Mouse (Mus musculus): ENCODE measurements around the gene Ticrr. TPM values are rescaled to one million over a fixed set of nuclear protein-coding genes. Genes with fewer than 3 reads are reported as not detected.
A peak's percentile ranks its signal among the peaks of the same experiment; 100 is the strongest.

Gene Ticrr
- total RNA-seq (2014; rRNA removed): under 0.01 and 0.07 TPM in 2 replicates
- 0.04 TPM in 1 of 2 replicates, not detected in the other for polyA plus RNA-seq (2012; rRNA removed)

GRCm38 (mm10) chr7:79659578-79660290 is at the start of gene Ticrr:
Gene Ticrr, plus strand, starts transcription at chr7:79660196.
- no peaks in the 10 kb centered on the region for H3K36me3 ChIP-seq (ENCODE audit: control insufficient read depth, insufficient read depth, low read length)
- H3K4me1 ChIP-seq (ENCODE audit: control insufficient read depth, insufficient read depth, low read length): peaks cover 6% of the 10 kb centered on the region
- TF ChIP-seq POLR2A (IDR thresholded peaks at IDR 0.05; ENCODE audit: extremely low read depth, insufficient read depth, low read length): no peak
- no peak for TF ChIP-seq CTCF (IDR thresholded peaks at IDR 0.05; ENCODE audit: low read depth, low read length)
- H3K4me3 ChIP-seq (ENCODE audit: insufficient read depth, low read depth, low read length): peak within 1 kb of the TSS; percentile 70
- H3K27ac ChIP-seq (replicated peaks; ENCODE audit: insufficient read depth, low read depth, low read length): no peak within 1 kb of the TSS
- WGBS: under 1% methylated on average over 39 of the region's 39 CpGs
- DNase-seq (ENCODE audit: extremely low read depth, low read depth, low spot score): peak; percentile 92
- peak within 1 kb of the TSS; percentile 47; the same call in 1 of the 2 replicates for H3K9ac ChIP-seq (ENCODE audit: low read depth, low read length)
- peaks cover 7% of the 10 kb centered on the region for H3K27me3 ChIP-seq (ENCODE audit: control insufficient read depth, insufficient read depth, low read length)
- H3K79me2 ChIP-seq (ENCODE audit: control insufficient read depth, insufficient read depth, low read length): peaks cover 3% of the 10 kb centered on the region; the same call in 1 of the 2 replicates

- WGBS: 82% methylated on average over 9 of the region's 9 CpGs
- no peak for TF ChIP-seq POLR2A (IDR thresholded peaks at IDR 0.05; ENCODE audit: extremely low read depth, insufficient read depth, low read length)
- no peak for TF ChIP-seq CTCF (IDR thresholded peaks at IDR 0.05; ENCODE audit: low read depth, low read length)
These were observed 48.1 kb upstream of the Ticrr start for GRCm38 (mm10) chr7:79611901-79612300.

GRCm38 (mm10) chr7:79612783-79613182 is 47.2 kb upstream of the Ticrr start:
- Histone ChIP-seq H3K79me2 (ENCODE audit: control insufficient read depth, insufficient read depth, low read length) (no peaks in the 10 kb centered on the region), H3K4me3 (ENCODE audit: insufficient read depth, low read depth, low read length) (no peak overlapping the region), H3K4me1 (ENCODE audit: control insufficient read depth, insufficient read depth, low read length) (no peaks in the 10 kb centered on the region), H3K27me3 (ENCODE audit: control insufficient read depth, insufficient read depth, low read length) (no peaks in the 10 kb centered on the region), H3K27ac (replicated peaks; ENCODE audit: insufficient read depth, low read depth, low read length) (no peak overlapping the region), H3K9ac (ENCODE audit: low read depth, low read length) (no peak overlapping the region), H3K36me3 (ENCODE audit: control insufficient read depth, insufficient read depth, low read length) (no peaks in the 10 kb centered on the region)
- DNase-seq (ENCODE audit: extremely low read depth, low read depth, low spot score): peak; percentile 19
- TF ChIP-seq CTCF (IDR thresholded peaks at IDR 0.05; ENCODE audit: low read depth, low read length) (peak; percentile 62), POLR2A (IDR thresholded peaks at IDR 0.05; ENCODE audit: extremely low read depth, insufficient read depth, low read length) (no peak)
- 10% methylated on average over 6 of the region's 6 CpGs for WGBS

More at GRCm38 (mm10) chr7:79611901-79612300, 48.1 kb upstream of the Ticrr start:
- H3K36me3 ChIP-seq (ENCODE audit: control insufficient read depth, insufficient read depth, low read length): no peaks in the 10 kb centered on the region
- H3K4me1 ChIP-seq (ENCODE audit: control insufficient read depth, insufficient read depth, low read length): no peaks in the 10 kb centered on the region
- no peak overlapping the region for H3K27ac ChIP-seq (replicated peaks; ENCODE audit: insufficient read depth, low read depth, low read length)
- H3K27me3 ChIP-seq (ENCODE audit: control insufficient read depth, insufficient read depth, low read length): peaks cover 5% of the 10 kb centered on the region; the same call in 1 of the 2 replicates
- no peak for DNase-seq (ENCODE audit: extremely low read depth, low read depth, low spot score)
- H3K4me3 ChIP-seq (ENCODE audit: insufficient read depth, low read depth, low read length): no peak overlapping the region
- no peaks in the 10 kb centered on the region for H3K79me2 ChIP-seq (ENCODE audit: control insufficient read depth, insufficient read depth, low read length)
- H3K9ac ChIP-seq (ENCODE audit: low read depth, low read length): no peak overlapping the region

- no peak overlapping the region for H3K27ac ChIP-seq (replicated peaks; ENCODE audit: insufficient read depth, low read depth, low read length)
These were observed 46.7 kb upstream of the Ticrr start for GRCm38 (mm10) chr7:79613314-79613713.

GRCm38 (mm10) chr7:79615008-79615407 is 45.0 kb upstream of the Ticrr start:
- no peak overlapping the region for H3K9ac ChIP-seq (ENCODE audit: low read depth, low read length)
- no peaks in the 10 kb centered on the region for H3K79me2 ChIP-seq (ENCODE audit: control insufficient read depth, insufficient read depth, low read length)
- H3K4me3 ChIP-seq (ENCODE audit: insufficient read depth, low read depth, low read length): no peak overlapping the region
- H3K4me1 ChIP-seq (ENCODE audit: control insufficient read depth, insufficient read depth, low read length): no peaks in the 10 kb centered on the region
- TF ChIP-seq POLR2A (IDR thresholded peaks at IDR 0.05; ENCODE audit: extremely low read depth, insufficient read depth, low read length): no peak
- TF ChIP-seq CTCF (IDR thresholded peaks at IDR 0.05; ENCODE audit: low read depth, low read length): no peak
- H3K27ac ChIP-seq (replicated peaks; ENCODE audit: insufficient read depth, low read depth, low read length): no peak overlapping the region
- 82% methylated on average over 4 of the region's 4 CpGs for WGBS
- no peaks in the 10 kb centered on the region for H3K36me3 ChIP-seq (ENCODE audit: control insufficient read depth, insufficient read depth, low read length)
- DNase-seq (ENCODE audit: extremely low read depth, low read depth, low spot score): no peak
- no peaks in the 10 kb centered on the region for H3K27me3 ChIP-seq (ENCODE audit: control insufficient read depth, insufficient read depth, low read length)

More at GRCm38 (mm10) chr7:79613314-79613713, 46.7 kb upstream of the Ticrr start:
- no peak for TF ChIP-seq CTCF (IDR thresholded peaks at IDR 0.05; ENCODE audit: low read depth, low read length)
- TF ChIP-seq POLR2A (IDR thresholded peaks at IDR 0.05; ENCODE audit: extremely low read depth, insufficient read depth, low read length): no peak
- no peaks in the 10 kb centered on the region for H3K36me3 ChIP-seq (ENCODE audit: control insufficient read depth, insufficient read depth, low read length)
- no peak overlapping the region for H3K4me3 ChIP-seq (ENCODE audit: insufficient read depth, low read depth, low read length)
- DNase-seq (ENCODE audit: extremely low read depth, low read depth, low spot score): no peak
- no peak overlapping the region for H3K9ac ChIP-seq (ENCODE audit: low read depth, low read length)
- WGBS: 44% methylated on average over 11 of the region's 11 CpGs
- no peaks in the 10 kb centered on the region for H3K27me3 ChIP-seq (ENCODE audit: control insufficient read depth, insufficient read depth, low read length)
- H3K4me1 ChIP-seq (ENCODE audit: control insufficient read depth, insufficient read depth, low read length): no peaks in the 10 kb centered on the region
- no peaks in the 10 kb centered on the region for H3K79me2 ChIP-seq (ENCODE audit: control insufficient read depth, insufficient read depth, low read length)

GRCm38 (mm10) chr7:79615941-79616340 is 44.1 kb upstream of the Ticrr start:
- no peaks in the 10 kb centered on the region for H3K36me3 ChIP-seq (ENCODE audit: control insufficient read depth, insufficient read depth, low read length)
- TF ChIP-seq CTCF (IDR thresholded peaks at IDR 0.05; ENCODE audit: low read depth, low read length): no peak
- no peak for TF ChIP-seq POLR2A (IDR thresholded peaks at IDR 0.05; ENCODE audit: extremely low read depth, insufficient read depth, low read length)
- H3K79me2 ChIP-seq (ENCODE audit: control insufficient read depth, insufficient read depth, low read length): no peaks in the 10 kb centered on the region
- H3K27ac ChIP-seq (replicated peaks; ENCODE audit: insufficient read depth, low read depth, low read length): no peak overlapping the region
- no peaks in the 10 kb centered on the region for H3K27me3 ChIP-seq (ENCODE audit: control insufficient read depth, insufficient read depth, low read length)
- no peak overlapping the region for H3K4me3 ChIP-seq (ENCODE audit: insufficient read depth, low read depth, low read length)
- no peak for DNase-seq (ENCODE audit: extremely low read depth, low read depth, low spot score)
- H3K9ac ChIP-seq (ENCODE audit: low read depth, low read length): no peak overlapping the region
- 36% methylated on average over 1 of the region's 1 CpGs for WGBS
- H3K4me1 ChIP-seq (ENCODE audit: control insufficient read depth, insufficient read depth, low read length): no peaks in the 10 kb centered on the region

Measured in liver, adult 2 months (tissue).